Mouse (Mus musculus) limb, embryonic 13.5 days (tissue): ENCODE results near the gene Wbp1l. TPM values are rescaled to one million over a fixed set of nuclear protein-coding genes. Genes with fewer than 3 reads are reported as not detected.
A peak's percentile ranks its signal among the peaks of the same experiment; 100 is the strongest.

Experiments
- ATAC-seq: fragments of 200-750 bp; cut with Nextera tagmentation; 2 replicates; pipeline ENCODE4 v1.8.0; 2017; ENCODE audit warnings: low read depth, moderate number of reproducible peaks, moderate TSS enrichment; ENCODE audit not compliant: low FRiP score
- H3K27ac ChIP-seq: fragments of 300-500 bp; sonication (generic); 2 replicates; pipeline ENCODE4 v1.5.1; 2015; ENCODE audit warnings: inconsistent platforms, mild to moderate bottlenecking, moderate library complexity
- H3K27me3 ChIP-seq: fragments of 300-500 bp; sonication (generic); 2 replicates; pipeline ENCODE4 v1.6.1; 2015; ENCODE audit warnings: mild to moderate bottlenecking, inconsistent platforms
- H3K36me3 ChIP-seq: fragments of 300-500 bp; sonication (generic); 2 replicates; pipeline ENCODE4 v1.6.1; 2015; ENCODE audit warnings: inconsistent platforms, mild to moderate bottlenecking, moderate library complexity
- H3K4me1 ChIP-seq: fragments of 300-500 bp; sonication (generic); 2 replicates; pipeline ENCODE4 v1.6.1; 2015; ENCODE audit warnings: inconsistent platforms
- H3K4me2 ChIP-seq: fragments of 300-500 bp; sonication (generic); replicated peaks from 2 replicates; pipeline ENCODE4 v1.6.1; 2015; ENCODE audit warnings: inconsistent platforms, mild to moderate bottlenecking, moderate library complexity
- H3K4me3 ChIP-seq: fragments of 300-500 bp; sonication (generic); 2 replicates; pipeline ENCODE4 v1.5.1; 2015; ENCODE audit warnings: moderate library complexity, mild to moderate bottlenecking, inconsistent platforms
- H3K9ac ChIP-seq: fragments of 300-500 bp; sonication (generic); 2 replicates; pipeline ENCODE4 v1.6.1; 2015; ENCODE audit warnings: mild to moderate bottlenecking, inconsistent platforms
- H3K9me3 ChIP-seq: fragments of 300-500 bp; sonication (generic); 2 replicates; pipeline ENCODE4 v1.6.1; 2016; ENCODE audit warnings: inconsistent platforms
- WGBS: fragments of 180-500 bp; shearing (Covaris S2); methylation state at CpG from one replicate; pipeline ENCODE4 v1.1.7; 2015; 5-methylcytosine and 5-hydroxymethylcytosine counted together
- polyA plus RNA-seq: library from polyadenylated mRNA; unstranded; fragments of >200 nt; fragmentation: Nextera tagmentation; extraction: Ambion mirVana; gene quantifications from 2 replicates; pipeline ENCODE4 v1.2.1, GENCODE M21; 2015

Gene Wbp1l
- polyA plus RNA-seq, 1 experiment from 2014 or later = 49.9 TPM

- Histone ChIP-seq H3K27me3 (no peaks in the 10 kb centered on the region), H3K4me2 (peak overlapping the region; percentile 63), H3K4me1 (peaks cover 63% of the 10 kb centered on the region), H3K27ac (peak overlapping the region; percentile 86), H3K9me3 (no peaks in the 10 kb centered on the region), H3K9ac (peak overlapping the region; percentile 62), H3K4me3 (peak overlapping the region; percentile 36), H3K36me3 (peaks cover 31% of the 10 kb centered on the region)
- ATAC-seq = peak; percentile 50
- WGBS = 4% methylated on average over 16 of the region's 16 CpGs
Measured at GRCm38 (mm10) chr19:46623194-46623667, 24.3 kb downstream of the Wbp1l start.

DNA sequence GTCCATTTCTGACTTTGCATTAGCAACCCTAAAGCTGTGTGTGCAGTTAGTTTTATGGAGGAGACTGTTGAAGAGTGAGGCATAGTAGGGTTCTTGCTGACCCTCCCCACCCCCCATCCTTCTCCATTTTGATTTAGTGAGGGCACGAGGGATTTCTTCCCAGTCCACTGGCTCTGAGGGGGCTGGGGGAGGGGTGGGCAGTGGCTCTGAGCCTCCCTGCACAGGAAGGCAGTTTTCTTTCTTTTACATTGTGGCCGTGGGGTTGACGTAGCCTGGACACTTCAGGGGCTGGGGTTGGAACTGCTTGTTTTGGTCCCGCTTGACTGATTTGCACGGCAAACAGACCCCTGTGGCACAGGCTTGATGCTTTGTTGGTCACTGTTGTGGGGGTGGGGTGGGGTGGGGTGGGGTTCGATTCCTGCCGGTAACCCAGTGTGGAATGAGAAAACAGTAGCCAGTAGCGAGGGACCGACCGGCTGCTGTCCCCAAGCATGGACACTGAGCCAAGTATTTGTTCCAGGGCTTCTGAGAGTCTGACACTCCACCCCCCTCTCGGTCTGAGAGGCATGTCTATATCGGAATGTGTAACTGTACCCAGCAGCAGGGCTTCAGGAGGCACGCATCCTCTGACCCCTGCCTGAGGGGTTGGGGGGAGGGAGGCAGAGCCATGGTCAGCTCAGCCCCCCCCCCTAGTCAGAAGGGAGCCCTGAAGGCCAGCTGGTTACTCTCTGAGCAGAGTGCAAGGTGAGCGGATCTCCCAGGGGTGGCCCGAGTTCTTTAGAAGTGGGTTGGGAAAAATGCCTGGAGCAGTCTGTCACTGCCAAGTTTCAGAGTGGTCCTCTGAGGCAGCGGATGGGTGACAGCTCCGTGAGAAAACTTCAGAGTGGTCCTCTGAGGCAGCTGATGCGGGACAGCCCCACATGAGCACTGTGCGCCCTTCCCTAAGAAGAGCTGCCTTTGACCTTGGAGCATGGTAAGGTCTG, 25.2 kb downstream of the Wbp1l start:
- Histone ChIP-seq H3K27ac (peak overlapping the region; percentile 86), H3K27me3 (no peaks in the 10 kb centered on the region), H3K4me2 (peak overlapping the region; percentile 63), H3K9me3 (no peaks in the 10 kb centered on the region), H3K4me3 (peak overlapping the region; percentile 36), H3K9ac (peak overlapping the region; percentile 62), H3K36me3 (peaks cover 31% of the 10 kb centered on the region), H3K4me1 (peaks cover 59% of the 10 kb centered on the region)
- peak; percentile 64 for ATAC-seq
- WGBS = 23% methylated on average over 19 of the region's 19 CpGs

DNA sequence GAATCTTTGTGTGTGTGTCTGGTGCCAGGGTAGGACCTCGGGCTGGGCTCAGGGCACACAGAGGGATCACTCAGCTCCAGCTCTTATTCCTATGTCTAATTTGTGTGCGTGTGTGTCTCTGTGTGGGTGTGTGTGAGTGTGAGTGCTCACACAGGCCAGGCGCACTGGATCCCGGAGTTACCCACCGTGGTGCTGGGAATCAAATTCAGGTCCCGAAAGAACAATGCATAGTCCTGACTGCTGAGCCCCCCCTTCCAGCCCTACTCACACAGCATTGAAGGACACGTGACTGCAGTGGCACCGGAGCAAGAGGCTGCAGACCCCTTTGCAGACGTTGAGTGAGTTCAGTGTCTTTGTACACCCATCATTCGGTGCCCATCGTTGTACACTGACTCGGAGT, 26.1 kb downstream of the Wbp1l start:
- Histone ChIP-seq H3K9ac (peak overlapping the region; percentile 62; the same call in 1 of the 2 replicates), H3K27ac (no peak overlapping the region), H3K36me3 (peaks cover 23% of the 10 kb centered on the region), H3K4me2 (peak overlapping the region; percentile 63; the same call in 1 of the 2 replicates), H3K4me1 (peaks cover 58% of the 10 kb centered on the region), H3K4me3 (no peak overlapping the region), H3K27me3 (no peaks in the 10 kb centered on the region), H3K9me3 (no peaks in the 10 kb centered on the region)
- ATAC-seq = no peak
- 95% methylated on average over 12 of the region's 12 CpGs for WGBS

- no peaks in the 10 kb centered on the region for H3K9me3 ChIP-seq
- ATAC-seq = no peak
- H3K4me2 ChIP-seq = no peak overlapping the region
- 68% methylated on average over 10 of the region's 10 CpGs for WGBS
- H3K27me3 ChIP-seq = no peaks in the 10 kb centered on the region
- peaks cover 58% of the 10 kb centered on the region for H3K4me1 ChIP-seq
- no peak overlapping the region for H3K9ac ChIP-seq
- H3K36me3 ChIP-seq = peaks cover 23% of the 10 kb centered on the region
- no peak overlapping the region for H3K4me3 ChIP-seq
- no peak overlapping the region for H3K27ac ChIP-seq
Measured at GRCm38 (mm10) chr19:46625519-46625918, 26.6 kb downstream of the Wbp1l start.

- H3K9ac ChIP-seq = no peak overlapping the region
- no peak overlapping the region for H3K4me3 ChIP-seq
- WGBS = 73% methylated on average over 10 of the region's 10 CpGs
Measured at GRCm38 (mm10) chr19:46628403-46628802, 29.5 kb downstream of the Wbp1l start.

GRCm38 (mm10) chr19:46629807-46630206, 30.9 kb downstream of the Wbp1l start:
- WGBS = 86% methylated on average over 9 of the region's 9 CpGs
- no peak overlapping the region for H3K9ac ChIP-seq
- no peaks in the 10 kb centered on the region for H3K27me3 ChIP-seq

More at GRCm38 (mm10) chr19:46628403-46628802, 29.5 kb downstream of the Wbp1l start:
- ATAC-seq = no peak
- Histone ChIP-seq H3K4me1 (peaks cover 39% of the 10 kb centered on the region), H3K27ac (no peak overlapping the region), H3K27me3 (no peaks in the 10 kb centered on the region), H3K36me3 (peaks cover 29% of the 10 kb centered on the region), H3K4me2 (no peak overlapping the region), H3K9me3 (no peaks in the 10 kb centered on the region)

DNA sequence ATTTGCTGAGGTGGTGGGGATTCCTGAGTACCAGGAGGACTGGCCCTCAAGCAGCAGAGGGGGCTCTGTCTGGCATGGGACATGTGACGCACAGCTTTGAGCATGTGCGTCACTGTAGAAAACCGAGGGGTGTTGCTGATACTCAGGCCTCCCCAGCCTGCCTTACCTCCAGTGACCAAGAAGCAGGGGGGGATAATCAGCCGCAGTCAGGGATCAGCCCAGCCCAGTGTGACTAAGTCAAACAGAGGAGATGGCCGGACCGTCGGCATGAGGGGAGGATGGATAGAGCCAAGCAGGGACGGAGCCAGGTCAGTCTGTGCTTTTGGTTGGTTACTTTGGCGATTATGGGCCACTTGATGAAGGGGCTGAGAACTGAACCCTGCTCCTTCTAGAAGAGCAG, 32.8 kb downstream of the Wbp1l start:
- 82% methylated on average over 9 of the region's 9 CpGs for WGBS
- peaks cover 39% of the 10 kb centered on the region for H3K4me1 ChIP-seq
- H3K4me2 ChIP-seq = no peak overlapping the region

More at GRCm38 (mm10) chr19:46629807-46630206, 30.9 kb downstream of the Wbp1l start:
- no peak overlapping the region for H3K4me3 ChIP-seq
- peaks cover 26% of the 10 kb centered on the region for H3K4me1 ChIP-seq
- H3K27ac ChIP-seq = peak overlapping the region; percentile 28; the same call in 1 of the 2 replicates
- no peak overlapping the region for H3K4me2 ChIP-seq
- ATAC-seq = no peak
- peaks cover 25% of the 10 kb centered on the region for H3K36me3 ChIP-seq
- H3K9me3 ChIP-seq = no peaks in the 10 kb centered on the region

GRCm38 (mm10) chr19:46635766-46636165, 36.9 kb downstream of the Wbp1l start:
- Histone ChIP-seq H3K4me3 (no peak overlapping the region), H3K27ac (peak overlapping the region; percentile 28), H3K27me3 (no peaks in the 10 kb centered on the region), H3K4me1 (peaks cover 59% of the 10 kb centered on the region), H3K9me3 (no peaks in the 10 kb centered on the region), H3K4me2 (no peak overlapping the region), H3K9ac (no peak overlapping the region), H3K36me3 (peaks cover 20% of the 10 kb centered on the region; the same call in 1 of the 2 replicates)
- WGBS = 69% methylated on average over 9 of the region's 9 CpGs
- no peak for ATAC-seq

More for the DNA sequence above, 32.8 kb downstream of the Wbp1l start:
- H3K27ac ChIP-seq = no peak overlapping the region
- H3K36me3 ChIP-seq = peaks cover 15% of the 10 kb centered on the region
- ATAC-seq = no peak
- no peak overlapping the region for H3K9ac ChIP-seq
- no peaks in the 10 kb centered on the region for H3K9me3 ChIP-seq
- no peak overlapping the region for H3K4me3 ChIP-seq
- no peaks in the 10 kb centered on the region for H3K27me3 ChIP-seq

DNA sequence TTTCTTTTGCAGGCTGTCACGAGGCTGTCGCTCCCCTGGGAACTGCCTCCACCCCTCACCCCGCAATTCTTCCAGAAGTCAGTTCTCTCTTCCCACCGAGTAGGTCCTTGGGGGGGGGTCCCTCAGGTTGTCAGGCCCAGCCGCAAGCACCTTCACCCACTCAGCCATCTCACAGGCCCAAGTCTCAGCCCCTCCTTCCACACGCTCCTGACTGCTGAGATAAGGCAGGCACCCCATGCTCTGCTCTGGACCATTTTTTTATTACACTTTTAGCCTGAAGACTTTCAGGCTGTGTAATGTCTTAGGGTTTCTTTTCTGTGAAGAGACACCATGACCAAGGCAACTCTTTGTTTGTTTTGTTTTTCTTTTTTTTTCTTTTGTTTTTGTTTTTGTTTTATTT, 38.7 kb downstream of the Wbp1l start:
- no peak overlapping the region for H3K4me2 ChIP-seq
- 63% methylated on average over 6 of the region's 6 CpGs for WGBS
- no peaks in the 10 kb centered on the region for H3K27me3 ChIP-seq
- no peak overlapping the region for H3K9ac ChIP-seq
- H3K4me3 ChIP-seq = no peak overlapping the region
- peaks cover 19% of the 10 kb centered on the region; the same call in 1 of the 2 replicates for H3K36me3 ChIP-seq
- H3K9me3 ChIP-seq = no peaks in the 10 kb centered on the region
- ATAC-seq = no peak
- 0 out of 2 replicates have a peak overlapping the region, but pooled peaks have one; percentile 3 for H3K27ac ChIP-seq
- H3K4me1 ChIP-seq = peaks cover 72% of the 10 kb centered on the region

GRCm38 (mm10) chr19:46639053-46639452, 40.2 kb downstream of the Wbp1l start:
- no peak for ATAC-seq
- Histone ChIP-seq H3K4me1 (peaks cover 84% of the 10 kb centered on the region), H3K9ac (no peak overlapping the region), H3K36me3 (peaks cover 19% of the 10 kb centered on the region; the same call in 1 of the 2 replicates), H3K9me3 (no peaks in the 10 kb centered on the region), H3K27me3 (no peaks in the 10 kb centered on the region), H3K27ac (peak overlapping the region; percentile 53), H3K4me3 (no peak overlapping the region), H3K4me2 (peak overlapping the region; percentile 27)

- Histone ChIP-seq H3K36me3 (peaks cover 23% of the 10 kb centered on the region), H3K27ac (peak overlapping the region; percentile 53), H3K9me3 (no peaks in the 10 kb centered on the region), H3K27me3 (no peaks in the 10 kb centered on the region), H3K4me3 (no peak overlapping the region), H3K9ac (no peak overlapping the region), H3K4me2 (peak overlapping the region; percentile 27), H3K4me1 (peaks cover 89% of the 10 kb centered on the region)
- ATAC-seq = no peak
- WGBS = 37% methylated on average over 14 of the region's 14 CpGs
Measured at GRCm38 (mm10) chr19:46639496-46639895, 40.6 kb downstream of the Wbp1l start.

GRCm38 (mm10) chr19:46640780-46641179, 41.9 kb downstream of the Wbp1l start:
- Histone ChIP-seq H3K36me3 (peaks cover 35% of the 10 kb centered on the region), H3K27me3 (no peaks in the 10 kb centered on the region), H3K4me3 (no peak overlapping the region), H3K4me1 (peaks cover 91% of the 10 kb centered on the region), H3K4me2 (no peak overlapping the region), H3K27ac (peak overlapping the region; percentile 29; the same call in 1 of the 2 replicates), H3K9ac (no peak overlapping the region), H3K9me3 (no peaks in the 10 kb centered on the region)
- ATAC-seq = no peak
- WGBS = 86% methylated on average over 8 of the region's 8 CpGs
